Comparison of ENCODE assay signal across 9 mouse cellular contexts in the genomic region with DNA sequence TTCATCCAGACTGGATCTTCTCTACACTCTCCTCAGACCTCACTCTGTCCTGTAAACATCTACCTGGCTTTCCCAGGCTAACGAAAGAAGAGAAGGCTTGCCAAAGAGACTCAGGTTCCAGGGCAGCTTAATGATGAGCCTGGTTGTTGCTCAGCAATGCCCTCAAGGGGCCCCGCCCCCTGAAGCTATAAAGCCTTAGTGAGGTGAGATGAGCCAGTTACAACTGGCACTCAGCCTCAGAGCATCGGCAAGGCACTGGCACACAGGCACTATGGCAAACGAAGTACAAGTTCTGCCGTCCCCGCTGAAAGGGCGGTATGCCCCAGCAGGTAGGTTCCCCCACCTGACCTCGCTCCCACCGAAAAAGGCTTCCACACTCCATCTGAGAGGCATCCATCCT. TPM values are rescaled to one million over a fixed set of nuclear protein-coding genes. Genes with fewer than 3 reads are reported as not detected.
DNase-seq lines count a peak whose midpoint lies in the region; ATAC-seq and TF ChIP-seq lines count a peak whose summit lies in the region.
"Had no signal": no experiment of that assay in that cellular context is flagged by ENCODE, and none has a peak within 500 bp of the region (broad histone marks: within the 10 kb centered on the region; RNA-seq: fewer than 3 reads in every experiment).

A gene (plus strand): TSS at position 216 of the 400 bp plus-strand sequence.

- H3K4me3 ChIP-seq in left cerebral cortex, adult 2 months, result no peak within 1 kb of the TSS
- H3K4me3 ChIP-seq in embryonic facial prominence, embryonic 12.5 days, result no peak within 1 kb of the TSS
- H3K4me3 ChIP-seq in thymus, adult 2 months (ENCODE audit: control insufficient read depth, insufficient read depth, low read length), result no peak within 1 kb of the TSS

- intact Hi-C loops in left cerebral cortex, postnatal 4 days (cut with DNase I), result no loop called here
- intact Hi-C loops in left cerebral cortex, adult 2 months (cut with DNase I), result no loop called here

- H3K4me1 ChIP-seq in embryonic facial prominence, embryonic 12.5 days, result 0 out of 2 replicates have a peak, but pooled peaks cover 3% of the 10 kb centered on the region
- H3K4me1 ChIP-seq in thymus, adult 2 months (replicated peaks; ENCODE audit: control insufficient read depth, insufficient read depth, low read length), result peaks cover 13% of the 10 kb centered on the region

- H3K27ac ChIP-seq in left cerebral cortex, adult 2 months, result no peak within 1 kb of the TSS
- peak within 1 kb of the TSS; percentile 19; the same call in 1 of the 2 replicates for H3K27ac ChIP-seq in embryonic facial prominence, embryonic 12.5 days
- no peak within 1 kb of the TSS for H3K27ac ChIP-seq in thymus, adult 2 months (ENCODE audit: control insufficient read depth, insufficient read depth, low read length)
- H3K27ac ChIP-seq: macrophage had no signal

- no peak for TF ChIP-seq CTCF in left cerebral cortex, adult 2 months (IDR thresholded peaks at IDR 0.05)
- TF ChIP-seq CTCF in thymus, adult 2 months (IDR thresholded peaks at IDR 0.05; ENCODE audit: borderline replicate concordance, control insufficient read depth, extremely low read depth, insufficient read depth, low read length, poor library complexity), result no peak

- ATAC-seq in cerebellum, adult (ENCODE audit: insufficient number of reproducible peaks, low FRiP score, low TSS enrichment), result peak; percentile 82
- ATAC-seq in embryonic facial prominence, embryonic 12.5 days (ENCODE audit: insufficient number of reproducible peaks, insufficient read depth, low FRiP score, low TSS enrichment), result no peak

- no peak within 1 kb of the TSS for H3K9ac ChIP-seq in embryonic facial prominence, embryonic 12.5 days

- H3K27me3 ChIP-seq in embryonic facial prominence, embryonic 12.5 days, result no peaks in the 10 kb centered on the region
- no peaks in the 10 kb centered on the region for H3K27me3 ChIP-seq in thymus, adult 2 months (ENCODE audit: control insufficient read depth, insufficient read depth, low read length)

- H3K4me2 ChIP-seq in embryonic facial prominence, embryonic 12.5 days (replicated peaks), result no peak within 1 kb of the TSS

- no peaks in the 10 kb centered on the region for H3K36me3 ChIP-seq in embryonic facial prominence, embryonic 12.5 days
- no peaks in the 10 kb centered on the region for H3K36me3 ChIP-seq in thymus, adult 2 months (ENCODE audit: control insufficient read depth, insufficient read depth, low read length)

- H3K9me3 ChIP-seq in embryonic facial prominence, embryonic 12.5 days, result no peaks in the 10 kb centered on the region

- 61% methylated on average over 9 of the region's 9 CpGs for WGBS in embryonic facial prominence, embryonic 12.5 days
- 90% methylated on average over 9 of the region's 9 CpGs for WGBS in thymus, adult 2 months

- no peak for TF ChIP-seq POLR2A in thymus, adult 2 months (IDR thresholded peaks at IDR 0.05; ENCODE audit: control insufficient read depth, extremely low read depth, insufficient read depth, low read length, poor library complexity)

- DNase-seq in left cerebral cortex, postnatal 4 days, result peak; percentile 80
- no peak for DNase-seq in left cerebral cortex, adult 2 months (ENCODE audit: extremely low spot score in 1 of 2, low spot score in 2 of 2)
- peak; percentile 63 for DNase-seq in naive thymus-derived CD4-positive, alpha-beta T cell, adult 2 months (ENCODE audit: low read depth)
- no peak for DNase-seq in ovary, postnatal 36 days (ENCODE audit: low spot score)
- DNase-seq in thymus, adult 2 months, result no peak

RNA-seq across cellular contexts. Expression of the gene that starts here (rescaled TPM):
- under 1 TPM in 1 of 2 experiments, not detected in 1; 0.74 TPM for total RNA-seq in left cerebral cortex, postnatal 4 days (2021)
- total RNA-seq in left cerebral cortex, adult 2 months (2021), result 1 to 10 TPM; 1.4 to 1.8 TPM
- 13.9 and 16.9 TPM in 2 replicates for polyA plus RNA-seq in embryonic facial prominence, embryonic 12.5 days (2016; fragmentation: Nextera tagmentation; extraction: Ambion mirVana)
- polyA plus RNA-seq in thymus, adult 2 months (2012; rRNA removed), result 4.1 and 4.7 TPM in 2 replicates
- total RNA-seq: adrenal gland, postnatal 36 days had no signal
- polyA plus RNA-seq: macrophage had no signal

Comparison
In these comparisons a context has a peak if more than half of its experiments do, and no peak if none do; other contexts are left out.
1. Peak in DNase-seq in left cerebral cortex, postnatal 4 days; RNA of the gene not detected or under 1 TPM.